Mouse (Mus musculus): ENCODE measurements around the gene Patl2. TPM values are rescaled to one million over a fixed set of nuclear protein-coding genes. Genes with fewer than 3 reads are reported as not detected.
"Not testable (repeated sequence)": the region's sequence is repeated elsewhere in the genome, so short reads cannot be mapped to it uniquely, and the experiment has no call there.

The Patl2 gene
- polyA plus RNA-seq, 1 experiment from 2014 or later = 0.15 TPM

- H3K27me3 ChIP-seq (replicated peaks; ENCODE audit: control insufficient read depth, insufficient read depth, low read length) = no peaks in the 10 kb centered on the region
- H3K4me1 ChIP-seq (replicated peaks; ENCODE audit: control insufficient read depth, insufficient read depth, low read length) = peaks cover 17% of the 10 kb centered on the region
- peak overlapping the region; percentile 22; the same call in 1 of the 2 replicates for H3K4me2 ChIP-seq
- DNase-seq (ENCODE audit: low spot score) (no peak), ATAC-seq (replicated peaks; ENCODE audit: low FRiP score) (peak; percentile 61)
- no peak overlapping the region for H3K9ac ChIP-seq (ENCODE audit: low read depth, low read length)
- WGBS = 28% methylated on average over 12 of the region's 12 CpGs
- no peak overlapping the region for H3K4me3 ChIP-seq (ENCODE audit: low read depth, low read length)
- H3K36me3 ChIP-seq (ENCODE audit: control insufficient read depth, insufficient read depth, low read length) = no peaks in the 10 kb centered on the region
- no peak overlapping the region for H3K27ac ChIP-seq (ENCODE audit: low read depth, low read length)
- no peaks in the 10 kb centered on the region for H3K9me3 ChIP-seq (ENCODE audit: control insufficient read depth, low read length)
These were observed 60.1 kb downstream of the Patl2 start for GRCm38 (mm10) chr2:122125680-122126572.

GRCm38 (mm10) chr2:122117961-122118958 lies 67.7 kb downstream of the Patl2 start, which contains the start of gene Spg11:
Spg11 (minus strand) TSS chr2:122118386.
- H3K4me3 ChIP-seq (ENCODE audit: low read depth, low read length) = peak within 1 kb of the TSS; percentile 95
- no peaks in the 10 kb centered on the region for H3K9me3 ChIP-seq (ENCODE audit: control insufficient read depth, low read length)
- H3K27me3 ChIP-seq (replicated peaks; ENCODE audit: control insufficient read depth, insufficient read depth, low read length) = no peaks in the 10 kb centered on the region
- ATAC-seq (replicated peaks; ENCODE audit: low FRiP score) (peak; percentile 98), DNase-seq (ENCODE audit: low spot score) (peak; percentile 95)
- WGBS = under 1% methylated on average over 47 of the region's 47 CpGs
- peak within 1 kb of the TSS; percentile 97 for H3K9ac ChIP-seq (ENCODE audit: low read depth, low read length)
- peak within 1 kb of the TSS; percentile 78 for H3K27ac ChIP-seq (ENCODE audit: low read depth, low read length)
- peaks cover 5% of the 10 kb centered on the region for H3K4me1 ChIP-seq (replicated peaks; ENCODE audit: control insufficient read depth, insufficient read depth, low read length)
- H3K36me3 ChIP-seq (ENCODE audit: control insufficient read depth, insufficient read depth, low read length) = peaks cover 3% of the 10 kb centered on the region; the same call in 1 of the 2 replicates
- peak within 1 kb of the TSS; percentile 76 for H3K4me2 ChIP-seq

GRCm38 (mm10) chr2:122116888-122117287 lies 69.1 kb downstream of the Patl2 start:
- Histone ChIP-seq H3K9ac (ENCODE audit: low read depth, low read length) (no peak overlapping the region), H3K4me3 (ENCODE audit: low read depth, low read length) (peak overlapping the region; percentile 95; the same call in 1 of the 2 replicates), H3K4me1 (replicated peaks; ENCODE audit: control insufficient read depth, insufficient read depth, low read length) (peaks cover 5% of the 10 kb centered on the region), H3K4me2 (peak overlapping the region; percentile 76), H3K36me3 (ENCODE audit: control insufficient read depth, insufficient read depth, low read length) (peaks cover 3% of the 10 kb centered on the region; the same call in 1 of the 2 replicates), H3K27ac (ENCODE audit: low read depth, low read length) (no peak overlapping the region), H3K9me3 (ENCODE audit: control insufficient read depth, low read length) (no peaks in the 10 kb centered on the region), H3K27me3 (replicated peaks; ENCODE audit: control insufficient read depth, insufficient read depth, low read length) (no peaks in the 10 kb centered on the region)
- 86% methylated on average over 2 of the region's 2 CpGs for WGBS
- DNase-seq (ENCODE audit: low spot score) (no peak), ATAC-seq (replicated peaks; ENCODE audit: low FRiP score) (no peak)

- no peak overlapping the region for H3K4me3 ChIP-seq (ENCODE audit: low read depth, low read length)
- no peaks in the 10 kb centered on the region for H3K4me1 ChIP-seq (replicated peaks; ENCODE audit: control insufficient read depth, insufficient read depth, low read length)
- H3K36me3 ChIP-seq (ENCODE audit: control insufficient read depth, insufficient read depth, low read length) = peaks cover 13% of the 10 kb centered on the region
- DNase-seq (ENCODE audit: low spot score) (no peak), ATAC-seq (replicated peaks; ENCODE audit: low FRiP score) (no peak)
- WGBS = 88% methylated on average over 4 of the region's 4 CpGs
- no peak overlapping the region for H3K27ac ChIP-seq (ENCODE audit: low read depth, low read length)
- H3K9ac ChIP-seq (ENCODE audit: low read depth, low read length) = no peak overlapping the region
- no peaks in the 10 kb centered on the region for H3K27me3 ChIP-seq (replicated peaks; ENCODE audit: control insufficient read depth, insufficient read depth, low read length)
- H3K9me3 ChIP-seq (ENCODE audit: control insufficient read depth, low read length) = no peaks in the 10 kb centered on the region
- H3K4me2 ChIP-seq = no peak overlapping the region
These were observed 76.3 kb downstream of the Patl2 start for GRCm38 (mm10) chr2:122109714-122110113.

- DNase-seq (ENCODE audit: low spot score) (no peak), ATAC-seq (replicated peaks; ENCODE audit: low FRiP score) (no peak)
- no peaks in the 10 kb centered on the region for H3K9me3 ChIP-seq (ENCODE audit: control insufficient read depth, low read length)
- WGBS = 82% methylated on average over 14 of the region's 14 CpGs
- peaks cover 13% of the 10 kb centered on the region for H3K36me3 ChIP-seq (ENCODE audit: control insufficient read depth, insufficient read depth, low read length)
- no peak overlapping the region for H3K27ac ChIP-seq (ENCODE audit: low read depth, low read length)
- H3K4me3 ChIP-seq (ENCODE audit: low read depth, low read length) = no peak overlapping the region
- no peak overlapping the region for H3K9ac ChIP-seq (ENCODE audit: low read depth, low read length)
- no peaks in the 10 kb centered on the region for H3K4me1 ChIP-seq (replicated peaks; ENCODE audit: control insufficient read depth, insufficient read depth, low read length)
- no peak overlapping the region for H3K4me2 ChIP-seq
- no peaks in the 10 kb centered on the region for H3K27me3 ChIP-seq (replicated peaks; ENCODE audit: control insufficient read depth, insufficient read depth, low read length)
These were observed 77.9 kb downstream of the Patl2 start for GRCm38 (mm10) chr2:122108101-122108500.

GRCm38 (mm10) chr2:122102070-122102469 lies 83.9 kb downstream of the Patl2 start:
- Histone ChIP-seq H3K4me2 (no peak overlapping the region), H3K27ac (ENCODE audit: low read depth, low read length) (no peak overlapping the region), H3K27me3 (replicated peaks; ENCODE audit: control insufficient read depth, insufficient read depth, low read length) (no peaks in the 10 kb centered on the region), H3K4me3 (ENCODE audit: low read depth, low read length) (no peak overlapping the region), H3K4me1 (replicated peaks; ENCODE audit: control insufficient read depth, insufficient read depth, low read length) (no peaks in the 10 kb centered on the region), H3K36me3 (ENCODE audit: control insufficient read depth, insufficient read depth, low read length) (peaks cover 10% of the 10 kb centered on the region; the same call in 1 of the 2 replicates), H3K9me3 (ENCODE audit: control insufficient read depth, low read length) (no peaks in the 10 kb centered on the region), H3K9ac (ENCODE audit: low read depth, low read length) (no peak overlapping the region)
- no peak for DNase-seq (ENCODE audit: low spot score)
- peak; percentile 58; the same call in 1 of the 2 replicates for ATAC-seq (replicated peaks; ENCODE audit: low FRiP score)

- WGBS = 81% methylated on average over 5 of the region's 5 CpGs
- not testable (repeated sequence) for H3K27ac ChIP-seq (ENCODE audit: low read depth, low read length); H3K27me3 ChIP-seq (replicated peaks; ENCODE audit: control insufficient read depth, insufficient read depth, low read length); H3K9ac ChIP-seq (ENCODE audit: low read depth, low read length); DNase-seq (ENCODE audit: low spot score); H3K9me3 ChIP-seq (ENCODE audit: control insufficient read depth, low read length); H3K4me3 ChIP-seq (ENCODE audit: low read depth, low read length); H3K4me1 ChIP-seq (replicated peaks; ENCODE audit: control insufficient read depth, insufficient read depth, low read length); H3K4me2 ChIP-seq; ATAC-seq (replicated peaks; ENCODE audit: low FRiP score)
- H3K36me3 ChIP-seq (ENCODE audit: control insufficient read depth, insufficient read depth, low read length) = peaks cover 12% of the 10 kb centered on the region; the same call in 1 of the 2 replicates
These were observed 88.3 kb downstream of the Patl2 start for GRCm38 (mm10) chr2:122097686-122098085.

GRCm38 (mm10) chr2:122093844-122094243 lies 92.1 kb downstream of the Patl2 start:
- peaks cover 13% of the 10 kb centered on the region; the same call in 1 of the 2 replicates for H3K36me3 ChIP-seq (ENCODE audit: control insufficient read depth, insufficient read depth, low read length)
- WGBS = 92% methylated on average over 4 of the region's 4 CpGs
- no peak for DNase-seq (ENCODE audit: low spot score)

More at GRCm38 (mm10) chr2:122093844-122094243, 92.1 kb downstream of the Patl2 start:
- Histone ChIP-seq H3K27me3 (replicated peaks; ENCODE audit: control insufficient read depth, insufficient read depth, low read length) (no peaks in the 10 kb centered on the region), H3K4me2 (no peak overlapping the region), H3K27ac (ENCODE audit: low read depth, low read length) (no peak overlapping the region), H3K9me3 (ENCODE audit: control insufficient read depth, low read length) (no peaks in the 10 kb centered on the region), H3K9ac (ENCODE audit: low read depth, low read length) (no peak overlapping the region), H3K4me3 (ENCODE audit: low read depth, low read length) (no peak overlapping the region), H3K4me1 (replicated peaks; ENCODE audit: control insufficient read depth, insufficient read depth, low read length) (no peaks in the 10 kb centered on the region)
- ATAC-seq (replicated peaks; ENCODE audit: low FRiP score) = no peak
